Mouse (Mus musculus) layer of hippocampus, postnatal 10 days (tissue): ENCODE measurements around the gene Fam189a1. TPM values are rescaled to one million over a fixed set of nuclear protein-coding genes. Genes with fewer than 3 reads are reported as not detected.

Source experiments
- DNase-seq, 2 experiments: peaks; one replicate each; pipeline ENCODE4 v3.0.0; 2021; ENCODE audit warnings: low spot score in 2 of 2
- microRNA-seq, 2 experiments: library from miRNA; unstranded; fragments of <30 nt; microRNA quantifications; one replicate each; pipeline ENCODE4 v1.2.0; 2021
- total RNA-seq, 2 experiments: library from RNA; stranded (reverse); gene quantifications; 2 replicates each; pipeline ENCODE4 v1.2.3; 2021

Fam189a1 gene
- total RNA-seq, 2 experiments from 2014 or later: 72.4 to 90.3 TPM

DNA sequence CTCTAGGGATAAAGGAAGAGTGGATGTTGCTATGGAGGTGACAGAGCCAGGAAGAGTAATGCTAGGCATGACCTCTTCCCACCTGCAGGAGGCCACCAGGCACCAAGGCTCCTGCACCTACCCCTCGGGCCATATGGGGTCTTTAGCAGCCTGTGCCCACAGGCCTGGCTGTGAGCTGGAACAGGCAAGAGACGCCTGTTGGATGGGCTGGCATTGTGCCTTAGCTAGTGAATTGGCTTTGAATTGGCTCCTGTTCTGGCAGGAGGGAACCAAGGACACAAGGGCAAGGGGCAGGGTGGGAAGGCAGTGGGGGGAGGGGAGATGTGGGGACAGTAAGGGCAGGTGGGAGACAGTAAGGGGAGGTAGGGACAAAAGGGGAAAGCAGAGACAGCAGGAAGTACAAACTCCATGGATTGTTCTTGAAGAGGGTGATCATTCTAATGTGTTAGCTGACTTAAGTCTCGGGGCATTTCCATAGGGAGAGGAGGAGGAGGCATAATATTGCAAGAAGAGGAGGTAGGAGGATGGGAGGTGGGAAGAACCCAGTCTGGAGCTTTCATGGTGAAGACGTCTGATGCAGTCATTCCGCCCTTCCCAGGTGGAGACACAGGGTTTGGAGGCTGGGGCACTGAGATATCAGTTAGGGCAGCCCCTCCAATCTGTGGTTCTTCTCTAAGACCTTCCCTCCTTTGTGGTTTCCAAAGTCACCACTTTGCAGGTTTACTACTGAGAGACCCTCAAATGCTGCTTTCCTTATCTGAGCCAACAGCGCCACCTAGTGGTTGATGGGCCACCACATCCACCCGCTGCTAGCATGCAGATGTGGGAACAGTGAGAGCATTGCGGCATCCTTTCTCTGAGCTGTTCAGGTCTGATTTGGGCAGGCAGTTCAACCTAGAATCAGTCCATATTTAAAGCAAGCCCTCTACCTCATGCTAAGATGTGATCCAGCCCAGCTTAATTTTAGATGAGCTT lies 414.8 kb downstream of the Fam189a1 start:
- DNase-seq: peak; percentile 95

GRCm38 (mm10) chr7:64739131-64739530 lies 417.2 kb downstream of the Fam189a1 start:
- DNase-seq: no peak

DNA sequence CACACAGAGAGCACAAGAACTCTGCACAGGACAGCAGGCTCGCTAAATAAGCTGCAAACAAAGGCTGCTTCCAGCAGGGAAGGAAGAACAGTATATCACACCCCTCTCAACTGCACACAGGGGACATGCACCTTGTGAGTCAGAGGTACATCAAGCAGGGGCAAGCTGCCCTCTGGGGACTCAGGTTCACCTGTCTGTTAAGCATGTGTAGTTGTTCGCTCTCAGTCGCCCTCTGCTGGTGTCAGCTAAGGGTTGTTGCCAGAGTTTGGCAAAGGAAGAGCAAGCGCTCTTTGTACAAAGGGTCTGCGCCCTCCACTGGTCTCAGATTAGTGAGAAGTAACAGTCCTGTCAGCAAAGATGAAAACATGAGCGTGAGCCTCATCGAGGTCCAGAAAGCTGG lies 426.6 kb downstream of the Fam189a1 start:
- peak; percentile 82 to 84 for DNase-seq

GRCm38 (mm10) chr7:64728816-64729215 lies 427.6 kb downstream of the Fam189a1 start:
- DNase-seq: no peak

DNA sequence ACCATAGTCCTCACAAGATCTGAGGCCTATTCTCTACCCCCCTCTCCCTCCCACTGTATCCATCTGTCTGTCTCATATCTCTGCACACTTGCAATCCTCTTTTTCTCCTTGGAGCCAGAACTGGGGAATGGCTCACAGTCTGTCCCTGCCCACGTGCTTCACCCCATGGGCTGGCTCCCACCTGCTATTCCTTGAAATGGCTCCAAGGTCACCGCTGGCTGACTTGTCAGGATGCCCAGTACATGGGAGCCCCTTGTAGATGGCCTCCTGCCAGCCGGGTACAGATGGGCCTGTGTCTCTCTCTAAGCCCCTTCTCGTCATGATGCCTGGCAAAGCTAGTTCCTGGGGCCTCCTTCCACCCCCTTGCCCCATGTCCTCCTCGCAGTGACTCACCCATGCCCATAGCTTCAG lies 428.2 kb downstream of the Fam189a1 start:
- DNase-seq: peak; percentile 69 to 74

DNA sequence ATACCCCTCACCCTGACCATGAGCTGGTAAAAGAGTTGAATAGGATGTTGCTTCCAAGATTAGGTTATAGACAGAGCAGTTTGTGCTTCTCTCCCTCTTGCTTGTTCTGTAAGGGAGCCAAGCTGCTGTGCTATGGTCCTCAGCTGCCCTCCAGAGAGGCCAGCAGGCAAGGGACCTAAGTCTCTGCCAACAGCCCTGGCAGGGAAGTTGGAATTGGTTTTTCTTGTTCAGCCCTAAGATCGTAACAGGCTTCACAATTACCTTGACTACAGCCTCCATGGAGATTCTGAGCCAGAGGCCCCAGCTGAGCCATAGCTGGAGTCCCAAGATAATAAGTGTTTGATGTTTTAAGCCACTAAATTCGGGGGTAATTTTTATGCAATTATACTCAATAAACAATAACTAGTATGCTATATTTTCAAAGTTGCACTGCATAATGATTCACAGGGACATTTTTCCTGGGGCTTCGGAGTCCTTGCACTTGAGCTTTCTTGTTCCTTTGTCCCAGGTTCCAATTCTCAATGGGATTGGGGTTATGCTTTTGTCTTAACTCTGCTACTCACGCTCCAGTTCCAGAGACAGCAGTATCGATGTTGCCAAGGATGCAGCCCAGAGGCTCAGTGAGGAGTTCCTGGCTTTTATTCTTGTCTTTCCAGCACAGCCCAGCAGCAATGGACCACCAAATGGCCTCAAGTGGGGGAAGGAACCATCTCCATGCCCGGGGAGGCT lies 430.2 kb downstream of the Fam189a1 start:
- DNase-seq: peak; percentile 66 to 71

DNA sequence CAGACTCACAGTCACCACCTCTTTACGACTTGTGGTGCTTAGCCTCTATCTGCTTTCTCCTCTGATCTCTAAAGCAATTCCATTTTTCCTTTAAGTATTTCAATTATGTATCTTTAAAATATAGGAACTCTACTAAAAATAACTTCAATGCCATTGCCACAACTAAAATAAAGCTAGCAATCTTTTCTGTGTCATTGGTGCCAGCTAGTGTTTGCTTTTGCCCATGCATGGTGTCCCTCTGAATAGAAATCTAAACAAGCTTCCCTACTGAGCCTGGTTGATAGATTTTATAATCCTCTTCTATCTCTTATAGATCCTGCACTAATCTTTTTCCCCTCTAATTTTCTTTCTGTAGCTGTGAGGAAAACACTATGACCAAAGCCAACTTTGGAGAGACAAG lies 432.0 kb downstream of the Fam189a1 start:
- DNase-seq: no peak

DNA sequence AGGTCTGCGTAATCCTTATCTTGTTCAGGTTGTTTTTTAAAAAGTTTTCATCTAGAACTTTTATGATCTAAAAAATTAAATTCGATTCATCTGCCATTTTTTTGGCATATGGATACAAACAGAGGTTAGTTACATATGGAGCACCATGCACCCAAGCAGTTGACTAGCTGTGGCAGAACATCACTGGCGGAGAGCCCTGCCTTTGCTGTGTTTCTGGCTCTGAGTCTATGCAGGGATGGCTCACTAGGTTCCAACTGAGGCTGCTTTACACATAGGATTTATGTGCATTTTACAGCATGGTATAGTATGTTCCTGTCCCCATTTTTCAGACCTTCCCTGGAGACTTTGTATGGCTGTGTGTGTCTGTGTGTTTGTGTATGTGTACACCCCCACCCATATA lies 433.1 kb downstream of the Fam189a1 start:
- DNase-seq: no peak

DNA sequence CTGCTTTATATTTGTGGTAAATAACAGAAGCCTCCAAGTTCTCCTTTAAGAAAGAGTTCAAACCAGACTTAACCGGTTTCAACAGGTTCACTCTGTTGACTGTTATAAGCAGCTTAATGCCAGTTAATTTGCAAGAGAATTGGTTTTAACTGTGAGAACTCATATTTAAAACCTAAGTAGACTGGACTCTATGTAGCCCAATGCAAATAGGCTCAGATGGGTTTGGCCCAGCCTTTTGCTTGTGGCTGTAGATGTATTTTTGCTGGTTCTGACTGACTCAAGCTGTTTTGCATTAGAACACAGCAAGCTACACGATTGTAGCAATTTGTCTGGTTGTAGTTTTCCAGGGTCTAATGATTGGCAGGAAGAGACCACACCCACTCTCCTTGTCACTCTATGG lies 440.1 kb downstream of the Fam189a1 start:
- no peak for DNase-seq

DNA sequence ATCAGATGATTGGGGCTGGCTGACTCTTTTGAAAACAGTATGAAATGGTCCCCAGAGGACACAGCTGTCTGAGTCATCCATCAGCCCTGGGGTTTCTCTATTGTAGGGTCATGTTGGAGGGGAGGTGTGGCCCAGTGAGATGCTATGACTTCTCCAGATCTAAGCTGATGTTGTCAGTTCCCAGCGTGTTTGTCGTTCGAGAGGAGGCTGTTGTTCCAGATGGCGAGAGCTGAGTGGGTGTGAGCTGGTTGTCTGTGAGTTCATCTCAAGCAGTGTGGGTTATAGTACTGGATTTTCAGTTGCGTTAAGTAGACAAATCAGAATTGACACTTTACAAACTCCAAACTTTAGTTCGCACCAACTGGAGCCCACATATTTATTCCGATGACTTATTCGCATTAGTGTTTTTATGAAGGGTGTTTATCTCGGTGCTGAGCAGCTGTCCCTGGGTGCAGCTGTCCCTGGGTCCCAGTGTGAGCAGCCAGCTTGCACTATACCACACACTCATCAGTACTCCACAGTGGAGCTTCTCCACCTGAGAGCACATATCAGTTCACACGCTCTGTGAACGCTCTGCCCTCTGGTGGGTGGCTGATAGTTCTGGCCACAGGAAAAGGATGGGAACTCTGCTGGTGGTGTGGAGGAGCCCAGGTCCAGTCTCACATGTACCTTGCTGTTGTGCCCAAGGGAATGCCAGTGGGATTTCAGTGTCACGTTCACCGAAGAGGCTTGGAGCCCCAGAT lies 446.7 kb downstream of the Fam189a1 start:
- no peak for DNase-seq

- no peak for DNase-seq
Observed at GRCm38 (mm10) chr7:64708176-64708575, 448.2 kb downstream of the Fam189a1 start.

Small RNAs within 50 kb of the gene (microRNA-seq; reads per million reads assigned to microRNA genes)
- 0 reads per million in 2 experiments for gene Gm25249
